Mouse (Mus musculus): ENCODE results near the gene Trim10. TPM values are rescaled to one million over a fixed set of nuclear protein-coding genes. Genes with fewer than 3 reads are reported as not detected.
"Not testable (repeated sequence)": the region's sequence is repeated elsewhere in the genome, so short reads cannot be mapped to it uniquely, and the experiment has no call there.

The Trim10 gene
- polyA plus RNA-seq (2016; fragmentation: Nextera tagmentation; extraction: Ambion mirVana) = 7.5 and 8.4 TPM in 2 replicates

DNA sequence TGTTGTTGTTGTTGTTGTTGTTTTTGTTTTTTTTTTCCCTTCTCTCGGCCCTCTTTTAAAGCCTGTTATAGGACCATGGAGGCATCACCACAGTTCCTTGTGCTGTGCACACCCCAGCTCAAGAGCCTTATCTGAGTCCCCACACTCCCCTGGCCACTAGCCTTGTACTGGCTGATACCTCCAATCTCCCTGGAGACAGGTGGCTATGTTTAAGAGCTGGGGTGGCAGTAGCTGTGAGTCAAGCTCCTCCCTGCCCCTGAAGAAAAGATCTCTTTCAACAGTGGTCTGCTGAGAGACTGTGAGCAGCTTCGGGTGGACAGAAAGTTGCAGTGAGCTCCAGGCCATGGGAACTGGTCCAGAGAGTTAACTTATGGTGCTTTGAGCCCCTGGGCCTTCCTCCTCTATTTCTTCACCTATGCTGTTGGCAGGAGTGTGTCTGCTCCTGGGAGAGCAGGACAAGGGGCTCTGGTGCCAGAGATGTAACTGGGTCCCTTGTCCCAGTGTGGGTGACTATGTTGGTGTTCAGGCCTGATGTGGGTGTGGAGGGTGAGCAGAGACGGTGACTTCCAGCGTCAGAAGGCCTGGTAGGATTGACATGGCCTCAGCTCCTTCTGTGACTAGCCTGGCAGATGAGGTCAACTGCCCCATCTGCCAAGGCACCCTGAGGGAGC lies at the start of gene Trim10:
TSS of gene Trim10 (plus strand) at position 291 of the 671 bp plus-strand sequence.
- Histone ChIP-seq H3K9me3 (replicated peaks) (no peaks in the 10 kb centered on the region), H3K36me3 (no peaks in the 10 kb centered on the region), H3K4me2 (replicated peaks) (no peak within 1 kb of the TSS), H3K4me1 (0 out of 2 replicates have a peak, but pooled peaks cover 7% of the 10 kb centered on the region), H3K27me3 (peaks cover 17% of the 10 kb centered on the region), H3K9ac (no peak within 1 kb of the TSS), H3K27ac (no peak within 1 kb of the TSS), H3K4me3 (no peak within 1 kb of the TSS)
- 82% methylated on average over 4 of the region's 4 CpGs for WGBS
- no peak for ATAC-seq (ENCODE audit: low FRiP score)

DNA sequence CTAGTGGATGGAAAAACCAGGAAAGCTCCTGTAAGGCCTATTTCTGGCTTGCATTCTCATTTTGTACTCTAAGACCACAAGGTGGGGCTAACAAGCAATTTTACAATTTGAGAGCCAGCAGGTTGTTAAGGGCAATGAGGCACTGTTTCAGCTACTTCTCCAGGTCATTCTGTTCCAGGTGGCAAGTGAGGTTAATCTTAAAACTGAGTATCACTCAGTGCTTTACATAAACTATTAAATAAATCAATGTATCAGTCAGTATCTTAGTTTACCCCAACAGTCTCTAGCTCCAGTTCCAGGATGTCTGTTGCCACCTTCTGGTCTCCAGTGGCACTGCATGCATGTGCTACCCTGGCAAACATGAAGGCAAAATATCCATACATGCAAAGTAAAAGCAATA lies 45.4 kb upstream of the Trim10 start:
- no peak overlapping the region for H3K4me3 ChIP-seq
- H3K36me3 ChIP-seq = no peaks in the 10 kb centered on the region
- no peaks in the 10 kb centered on the region for H3K4me1 ChIP-seq
- no peak overlapping the region for H3K9ac ChIP-seq
- no peak overlapping the region for H3K4me2 ChIP-seq (replicated peaks)
- ATAC-seq (ENCODE audit: low FRiP score) = no peak
- no peak overlapping the region for H3K27ac ChIP-seq
- H3K9me3 ChIP-seq (replicated peaks) = no peaks in the 10 kb centered on the region
- H3K27me3 ChIP-seq = no peaks in the 10 kb centered on the region; the same call in 1 of the 2 replicates

DNA sequence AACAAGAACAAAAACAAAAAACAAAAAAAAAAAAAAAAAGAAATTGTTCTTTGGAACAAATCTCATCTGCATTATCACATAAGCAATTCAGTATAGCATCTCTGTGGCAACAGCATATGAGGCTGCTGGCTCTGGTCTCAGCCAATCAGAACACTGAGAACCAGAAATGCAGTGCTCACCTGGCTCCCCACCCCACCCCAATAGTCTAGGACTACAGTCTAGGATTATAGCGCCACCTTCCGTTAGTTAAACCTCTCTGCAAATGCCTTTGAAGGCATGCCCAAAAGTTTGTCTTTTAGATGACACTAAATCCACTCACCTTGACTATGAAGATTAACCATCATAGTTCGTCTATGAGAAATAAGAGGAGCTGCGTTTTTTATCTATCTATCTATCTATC lies 43.8 kb upstream of the Trim10 start:
- Histone ChIP-seq H3K4me1 (no peaks in the 10 kb centered on the region), H3K27me3 (no peaks in the 10 kb centered on the region; the same call in 1 of the 2 replicates), H3K9ac (no peak overlapping the region), H3K4me2 (replicated peaks) (no peak overlapping the region), H3K36me3 (no peaks in the 10 kb centered on the region), H3K9me3 (replicated peaks) (no peaks in the 10 kb centered on the region), H3K27ac (no peak overlapping the region), H3K4me3 (no peak overlapping the region)
- no peak; the same call in 1 of the 2 replicates for ATAC-seq (ENCODE audit: low FRiP score)
- 19% methylated on average over 4 of the region's 4 CpGs for WGBS

DNA sequence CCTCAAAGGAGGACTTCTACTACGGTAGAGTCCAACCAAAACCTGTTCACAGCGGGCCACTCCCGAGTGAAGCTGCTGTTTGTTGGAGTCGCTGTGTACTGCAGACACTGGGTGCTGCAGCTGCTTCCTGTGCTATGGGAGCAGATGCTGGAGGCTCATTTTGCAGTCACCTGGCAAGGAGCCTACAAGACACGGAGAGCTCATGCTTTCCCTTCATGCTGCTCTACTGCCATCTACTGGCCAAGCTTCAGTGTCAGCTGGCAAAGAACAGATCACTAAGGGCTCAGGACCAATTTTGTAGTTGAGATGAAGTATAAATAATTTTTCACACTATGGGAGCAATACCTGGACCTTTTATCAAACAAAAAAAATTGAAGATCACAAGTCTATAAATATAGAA lies 43.4 kb upstream of the Trim10 start:
- not testable (repeated sequence) for H3K36me3 ChIP-seq; H3K27ac ChIP-seq; H3K9me3 ChIP-seq (replicated peaks); H3K27me3 ChIP-seq; H3K4me3 ChIP-seq; H3K9ac ChIP-seq; H3K4me1 ChIP-seq
- 18% methylated on average over 5 of the region's 5 CpGs for WGBS
- peak; percentile 61; the same call in 1 of the 2 replicates for ATAC-seq (ENCODE audit: low FRiP score)
- H3K4me2 ChIP-seq (replicated peaks) = peak overlapping the region; percentile 25; the same call in 1 of the 2 replicates

DNA sequence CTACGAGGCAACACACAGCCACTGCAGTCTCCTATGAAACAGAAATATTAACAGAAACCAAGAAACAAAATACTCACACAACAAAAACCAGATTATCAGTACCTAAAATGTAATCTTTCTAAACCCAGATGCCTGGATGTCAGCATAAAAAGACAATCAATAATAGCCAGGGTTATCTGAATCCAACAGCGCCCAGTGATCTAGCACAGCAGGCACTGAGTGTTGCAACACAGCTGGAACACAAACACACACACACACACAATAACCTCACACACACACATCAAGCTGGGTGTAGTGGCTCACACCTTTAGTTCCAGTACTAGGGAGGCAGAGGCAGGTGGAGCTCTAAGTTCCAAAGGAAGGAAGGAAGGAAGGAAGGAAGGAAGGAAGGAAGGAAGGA lies 40.9 kb upstream of the Trim10 start:
- H3K9me3 ChIP-seq (replicated peaks) = no peaks in the 10 kb centered on the region
- H3K9ac ChIP-seq = no peak overlapping the region
- no peak overlapping the region for H3K27ac ChIP-seq
- no peaks in the 10 kb centered on the region; the same call in 1 of the 2 replicates for H3K27me3 ChIP-seq
- 90% methylated on average over 2 of the region's 2 CpGs for WGBS
- H3K4me2 ChIP-seq (replicated peaks) = no peak overlapping the region
- no peaks in the 10 kb centered on the region for H3K36me3 ChIP-seq
- no peak overlapping the region for H3K4me3 ChIP-seq
- no peaks in the 10 kb centered on the region for H3K4me1 ChIP-seq
- no peak for ATAC-seq (ENCODE audit: low FRiP score)

DNA sequence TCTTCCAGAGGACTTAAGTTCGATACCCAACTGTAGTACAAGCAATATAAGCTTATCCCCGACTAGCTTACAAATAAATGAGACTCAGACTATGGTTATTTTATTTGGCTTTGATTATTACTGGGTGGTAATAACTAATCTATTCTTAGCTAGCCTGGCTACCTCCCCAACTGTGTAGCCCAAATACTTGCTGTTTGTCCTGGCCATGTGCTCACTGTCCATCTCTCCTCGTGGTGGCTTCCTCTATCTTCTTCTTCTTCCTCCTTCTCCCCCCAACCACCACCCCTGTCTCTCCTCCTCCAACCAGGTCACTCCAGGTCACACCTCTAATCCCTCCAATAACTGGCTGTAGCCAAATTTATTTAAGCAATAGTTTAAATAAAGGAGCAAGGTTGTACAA lies 38.9 kb upstream of the Trim10 start:
- Histone ChIP-seq H3K4me3 (no peak overlapping the region), H3K9me3 (replicated peaks) (no peaks in the 10 kb centered on the region), H3K4me2 (replicated peaks) (no peak overlapping the region), H3K27me3 (no peaks in the 10 kb centered on the region; the same call in 1 of the 2 replicates), H3K4me1 (no peaks in the 10 kb centered on the region), H3K27ac (no peak overlapping the region), H3K9ac (no peak overlapping the region), H3K36me3 (no peaks in the 10 kb centered on the region)
- 80% methylated on average over 3 of the region's 3 CpGs for WGBS
- no peak for ATAC-seq (ENCODE audit: low FRiP score)

DNA sequence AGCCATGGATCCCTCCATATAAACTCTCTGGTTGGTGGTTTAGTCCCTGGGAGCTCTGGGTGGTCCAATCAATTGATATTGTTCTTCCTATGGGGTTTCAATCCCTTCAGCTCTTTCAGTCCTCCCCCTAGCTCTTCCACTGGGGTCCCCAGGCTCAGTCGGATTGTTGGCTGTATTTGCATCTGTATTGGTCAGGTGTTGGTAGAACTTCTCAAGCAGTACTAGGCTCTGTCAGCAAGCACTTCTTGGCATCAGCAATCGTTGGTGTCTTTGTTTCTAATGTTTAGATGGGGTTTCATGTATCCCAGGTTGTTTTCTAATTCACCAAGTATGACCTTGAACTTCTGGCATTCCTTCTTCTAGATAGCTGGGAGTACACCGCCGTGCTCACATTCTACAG lies 36.7 kb upstream of the Trim10 start:
- Histone ChIP-seq H3K4me3 (no peak overlapping the region), H3K4me2 (replicated peaks) (no peak overlapping the region), H3K27ac (no peak overlapping the region), H3K27me3 (no peaks in the 10 kb centered on the region; the same call in 1 of the 2 replicates), H3K36me3 (no peaks in the 10 kb centered on the region), H3K4me1 (peaks cover 7% of the 10 kb centered on the region), H3K9ac (no peak overlapping the region), H3K9me3 (replicated peaks) (no peaks in the 10 kb centered on the region)
- 57% methylated on average over 4 of the region's 4 CpGs for WGBS
- no peak for ATAC-seq (ENCODE audit: low FRiP score)

DNA sequence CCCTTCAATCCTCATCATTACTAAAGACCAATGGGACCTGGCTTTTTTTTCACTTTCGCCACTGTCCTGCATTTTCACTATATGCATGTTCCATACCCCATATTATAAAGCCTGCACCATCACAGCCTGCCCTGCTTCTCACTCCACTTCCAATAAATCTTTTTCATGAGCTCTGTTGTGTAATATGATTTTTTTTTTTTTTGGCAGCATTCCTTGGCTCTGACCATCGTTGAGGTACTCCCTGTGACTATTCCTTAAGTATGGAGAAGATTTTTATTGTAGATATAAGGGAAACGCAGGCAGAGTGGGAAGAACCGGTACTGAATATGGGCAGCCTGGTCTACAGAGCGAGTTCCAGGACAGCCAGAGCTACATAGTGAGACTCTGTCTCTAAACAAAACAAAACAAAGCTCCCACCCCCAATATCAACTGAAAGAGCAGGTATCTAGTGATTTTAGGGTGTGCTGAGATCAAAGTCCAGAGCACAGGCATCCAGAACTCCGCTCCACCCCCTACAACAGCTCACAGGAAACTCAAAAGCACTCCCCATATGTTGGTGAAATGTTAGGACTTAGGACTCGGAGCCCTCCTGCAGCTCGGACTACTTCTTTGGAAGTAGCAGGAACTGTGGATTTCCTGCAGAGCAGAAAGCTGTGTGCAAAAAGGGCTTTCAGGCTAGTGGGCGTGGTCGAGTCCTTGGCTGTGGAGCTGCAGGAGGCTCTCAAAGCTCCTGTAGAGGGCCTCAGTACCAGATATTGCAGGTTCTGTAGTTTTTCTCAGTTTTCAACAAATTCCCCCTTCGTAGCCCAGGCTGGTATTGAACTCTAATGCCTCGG lies 33.6 kb upstream of the Trim10 start:
- WGBS = 32% methylated on average over 12 of the region's 12 CpGs
- Histone ChIP-seq H3K27me3 (no peaks in the 10 kb centered on the region), H3K4me1 (peaks cover 15% of the 10 kb centered on the region), H3K4me3 (peak overlapping the region; percentile 79; the same call in 1 of the 2 replicates), H3K9ac (peak overlapping the region; percentile 18; the same call in 1 of the 2 replicates), H3K4me2 (replicated peaks) (peak overlapping the region; percentile 61), H3K9me3 (replicated peaks) (no peaks in the 10 kb centered on the region), H3K36me3 (no peaks in the 10 kb centered on the region), H3K27ac (peak overlapping the region; percentile 93)
- no peak for ATAC-seq (ENCODE audit: low FRiP score)

DNA sequence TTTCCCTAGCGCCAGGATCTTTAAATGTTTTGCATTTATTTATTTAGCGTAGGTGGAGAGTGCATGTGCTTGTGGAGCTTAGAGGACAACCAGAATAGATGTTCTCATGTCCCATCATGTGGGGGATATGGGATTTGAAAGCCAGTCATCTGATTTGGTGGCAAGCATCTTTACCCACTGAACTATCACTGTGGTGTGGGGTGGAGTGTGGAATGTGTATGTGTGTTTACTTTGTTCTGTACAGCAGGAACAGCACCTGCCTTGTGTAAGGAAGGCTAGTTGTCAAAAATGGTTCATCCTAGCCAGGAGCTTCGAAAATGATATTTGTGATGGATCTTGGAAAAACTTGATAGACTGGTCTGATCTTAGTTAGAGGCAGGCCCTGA lies 33.0 kb upstream of the Trim10 start:
- WGBS = 18% methylated on average over 3 of the region's 3 CpGs
- H3K4me3 ChIP-seq = peak overlapping the region; percentile 79

DNA sequence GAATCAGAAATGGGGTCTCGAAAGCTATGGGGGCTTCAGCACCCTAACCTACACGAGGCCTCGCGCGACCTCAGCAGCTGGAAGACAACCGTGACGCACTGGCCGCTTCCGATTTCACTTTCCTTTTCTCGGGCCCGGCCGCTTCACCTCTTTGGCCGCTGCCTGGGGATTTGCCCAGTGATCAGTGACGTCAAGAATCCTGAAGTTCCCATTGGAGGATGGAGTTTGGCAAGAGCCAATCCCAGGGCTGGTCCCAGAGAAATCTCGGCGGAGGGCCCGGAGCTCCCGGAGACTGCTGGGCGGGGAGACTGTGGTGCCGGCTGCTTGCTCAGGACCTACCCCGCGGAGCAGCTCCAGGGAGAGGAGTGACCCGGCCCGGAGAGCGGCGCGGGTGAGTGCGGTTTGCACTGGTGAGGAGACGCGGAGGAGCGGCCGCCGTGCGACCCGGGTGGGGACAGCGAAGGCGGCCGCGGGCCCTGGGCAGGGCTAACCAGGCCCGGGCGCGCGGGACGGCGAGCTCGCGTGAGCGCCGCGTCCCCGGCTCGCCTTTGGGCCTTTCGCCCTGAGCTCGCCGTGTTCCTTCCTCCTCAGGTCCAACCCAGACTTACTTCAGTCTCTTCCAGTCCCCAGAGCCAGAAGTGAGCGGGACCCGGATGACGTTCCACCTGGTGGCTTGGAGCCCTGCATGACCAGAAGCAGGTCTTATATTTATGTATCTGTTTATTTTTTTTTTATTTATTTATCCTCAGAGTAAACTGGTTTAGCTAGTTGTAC lies 32.3 kb upstream of the Trim10 start, which contains the start of gene Trim26:
TSS of gene Trim26 (plus strand) at position 261 of the 774 bp plus-strand sequence.
- Histone ChIP-seq H3K27ac (peak within 1 kb of the TSS; percentile 93), H3K36me3 (no peaks in the 10 kb centered on the region), H3K4me2 (replicated peaks) (peak within 1 kb of the TSS; percentile 61), H3K27me3 (no peaks in the 10 kb centered on the region), H3K9ac (peak within 1 kb of the TSS; percentile 87), H3K4me3 (peak within 1 kb of the TSS; percentile 79), H3K4me1 (peaks cover 15% of the 10 kb centered on the region), H3K9me3 (replicated peaks) (no peaks in the 10 kb centered on the region)
- peak; percentile 99 for ATAC-seq (ENCODE audit: low FRiP score)
- under 1% methylated on average over 58 of the region's 58 CpGs for WGBS

More for the DNA sequence above, 33.0 kb upstream of the Trim10 start:
- H3K4me1 ChIP-seq = peaks cover 15% of the 10 kb centered on the region
- H3K9me3 ChIP-seq (replicated peaks) = no peaks in the 10 kb centered on the region
- H3K36me3 ChIP-seq = no peaks in the 10 kb centered on the region
- H3K9ac ChIP-seq = peak overlapping the region; percentile 87
- peak overlapping the region; percentile 93 for H3K27ac ChIP-seq
- H3K27me3 ChIP-seq = no peaks in the 10 kb centered on the region
- peak; percentile 35 for ATAC-seq (ENCODE audit: low FRiP score)
- peak overlapping the region; percentile 61 for H3K4me2 ChIP-seq (replicated peaks)

DNA sequence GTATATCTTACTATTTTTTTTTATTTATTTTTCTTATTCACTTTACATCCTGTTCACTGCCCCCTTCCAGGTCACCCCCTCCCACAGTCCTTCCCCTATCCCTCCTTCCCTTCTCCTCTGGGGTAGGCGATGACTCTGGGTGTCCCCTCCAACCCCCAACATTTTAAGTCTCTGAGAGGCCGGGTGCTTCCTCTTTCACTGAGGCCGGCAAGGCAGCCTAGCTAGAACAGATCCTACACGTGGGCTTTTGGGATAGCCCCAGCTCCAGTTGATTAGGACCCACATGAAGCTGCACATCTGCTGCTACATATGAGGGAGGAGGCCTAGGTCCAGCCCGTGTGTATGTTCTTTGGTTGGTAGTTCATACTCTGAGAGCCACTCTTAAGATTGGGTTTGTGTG lies 30.4 kb upstream of the Trim10 start:
- Histone ChIP-seq H3K9me3 (replicated peaks) (no peaks in the 10 kb centered on the region), H3K4me3 (no peak overlapping the region), H3K36me3 (no peaks in the 10 kb centered on the region), H3K9ac (no peak overlapping the region), H3K27me3 (no peaks in the 10 kb centered on the region), H3K4me1 (peaks cover 15% of the 10 kb centered on the region), H3K27ac (no peak overlapping the region), H3K4me2 (replicated peaks) (no peak overlapping the region)
- ATAC-seq (ENCODE audit: low FRiP score) = no peak
- WGBS = 88% methylated on average over 5 of the region's 5 CpGs

DNA sequence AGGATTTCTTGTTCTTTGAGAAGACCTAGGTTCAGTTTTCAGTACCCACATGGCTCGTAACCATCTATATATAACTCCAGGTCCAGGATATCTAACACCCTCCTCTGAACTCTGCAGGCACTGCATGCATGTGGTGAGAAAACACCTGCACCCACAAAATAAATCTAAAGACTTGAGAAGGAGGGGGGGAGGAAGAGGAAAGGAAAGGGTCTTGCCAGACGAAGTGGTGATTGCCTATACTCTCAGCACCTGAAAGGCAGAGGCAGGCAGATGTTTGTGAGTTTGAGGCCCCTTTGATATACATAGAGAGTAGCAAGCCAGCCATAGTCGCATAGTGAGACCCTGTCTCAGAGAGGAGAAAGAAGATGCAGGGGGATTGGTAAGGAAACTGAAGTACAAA lies 29.4 kb upstream of the Trim10 start:
- ATAC-seq (ENCODE audit: low FRiP score) = no peak
- no peaks in the 10 kb centered on the region for H3K27me3 ChIP-seq
- H3K27ac ChIP-seq = no peak overlapping the region
- no peak overlapping the region for H3K4me2 ChIP-seq (replicated peaks)
- no peaks in the 10 kb centered on the region for H3K9me3 ChIP-seq (replicated peaks)
- no peak overlapping the region for H3K9ac ChIP-seq
- WGBS = 81% methylated on average over 3 of the region's 3 CpGs
- H3K36me3 ChIP-seq = no peaks in the 10 kb centered on the region
- peaks cover 17% of the 10 kb centered on the region for H3K4me1 ChIP-seq
- no peak overlapping the region for H3K4me3 ChIP-seq

All from hindbrain, embryonic 12.5 days (tissue).